Mouse (Mus musculus) heart, embryonic 11.5 days (tissue): Measurements from ENCODE around the gene Eif4e1b. TPM values are rescaled to one million over a fixed set of nuclear protein-coding genes. Genes with fewer than 3 reads are reported as not detected.

Experiments
- ATAC-seq: fragments of 200-750 bp; cut with Nextera tagmentation; replicated peaks from 2 replicates; pipeline ENCODE4 v1.8.0; 2017; ENCODE audit warnings: moderate library complexity; ENCODE audit not compliant: insufficient number of reproducible peaks, low FRiP score, low TSS enrichment
- H3K27ac ChIP-seq: fragments of 300-500 bp; sonication (generic); 2 replicates; pipeline ENCODE4 v1.5.1; 2014; ENCODE audit warnings: mild to moderate bottlenecking, low read depth, low read length
- H3K27me3 ChIP-seq: fragments of 300-500 bp; sonication (generic); 2 replicates; pipeline ENCODE4 v1.6.1; 2014; ENCODE audit warnings: mild to moderate bottlenecking, low read length, mixed read lengths; ENCODE audit not compliant: control insufficient read depth, insufficient read depth
- H3K36me3 ChIP-seq: fragments of 300-500 bp; sonication (generic); 2 replicates; pipeline ENCODE4 v1.6.1; 2014; ENCODE audit warnings: mild to moderate bottlenecking, low read length, moderate library complexity, mixed read lengths; ENCODE audit not compliant: control insufficient read depth, insufficient read depth
- H3K4me1 ChIP-seq: fragments of 300-500 bp; sonication (generic); 2 replicates; pipeline ENCODE4 v1.6.1; 2014; ENCODE audit warnings: low read length; ENCODE audit not compliant: control insufficient read depth, insufficient read depth
- H3K4me2 ChIP-seq: fragments of 300-500 bp; sonication (generic); 2 replicates; pipeline ENCODE4 v1.6.1; 2014; ENCODE audit warnings: mild to moderate bottlenecking, moderate library complexity
- H3K4me3 ChIP-seq: fragments of 300-500 bp; sonication (generic); 2 replicates; pipeline ENCODE4 v1.5.1; 2014; ENCODE audit warnings: low read depth, low read length
- H3K9ac ChIP-seq: fragments of 300-500 bp; sonication (generic); 2 replicates; pipeline ENCODE4 v1.6.1; 2014; ENCODE audit warnings: mild to moderate bottlenecking, low read depth, low read length, moderate library complexity
- H3K9me3 ChIP-seq: fragments of 300-500 bp; sonication (generic); replicated peaks from 2 replicates; pipeline ENCODE4 v1.6.1; 2016; ENCODE audit warnings: low read length; ENCODE audit not compliant: control insufficient read depth
- WGBS: fragments of 180-500 bp; shearing (Covaris S2); extraction: QIAGEN DNeasy Blood & Tissue Kit; methylation state at CpG from one replicate; pipeline ENCODE4 v1.1.7; 2014; ENCODE audit not compliant: insufficient replicate concordance; 5-methylcytosine and 5-hydroxymethylcytosine counted together
- polyA plus RNA-seq: library from polyadenylated mRNA; unstranded; fragments of >200 nt; fragmentation: Nextera tagmentation; extraction: Ambion mirVana; gene quantifications from 2 replicates; pipeline ENCODE4 v1.2.1, GENCODE M21; 2014

Eif4e1b gene
- polyA plus RNA-seq, 1 experiment from 2014 or later: not detected

DNA sequence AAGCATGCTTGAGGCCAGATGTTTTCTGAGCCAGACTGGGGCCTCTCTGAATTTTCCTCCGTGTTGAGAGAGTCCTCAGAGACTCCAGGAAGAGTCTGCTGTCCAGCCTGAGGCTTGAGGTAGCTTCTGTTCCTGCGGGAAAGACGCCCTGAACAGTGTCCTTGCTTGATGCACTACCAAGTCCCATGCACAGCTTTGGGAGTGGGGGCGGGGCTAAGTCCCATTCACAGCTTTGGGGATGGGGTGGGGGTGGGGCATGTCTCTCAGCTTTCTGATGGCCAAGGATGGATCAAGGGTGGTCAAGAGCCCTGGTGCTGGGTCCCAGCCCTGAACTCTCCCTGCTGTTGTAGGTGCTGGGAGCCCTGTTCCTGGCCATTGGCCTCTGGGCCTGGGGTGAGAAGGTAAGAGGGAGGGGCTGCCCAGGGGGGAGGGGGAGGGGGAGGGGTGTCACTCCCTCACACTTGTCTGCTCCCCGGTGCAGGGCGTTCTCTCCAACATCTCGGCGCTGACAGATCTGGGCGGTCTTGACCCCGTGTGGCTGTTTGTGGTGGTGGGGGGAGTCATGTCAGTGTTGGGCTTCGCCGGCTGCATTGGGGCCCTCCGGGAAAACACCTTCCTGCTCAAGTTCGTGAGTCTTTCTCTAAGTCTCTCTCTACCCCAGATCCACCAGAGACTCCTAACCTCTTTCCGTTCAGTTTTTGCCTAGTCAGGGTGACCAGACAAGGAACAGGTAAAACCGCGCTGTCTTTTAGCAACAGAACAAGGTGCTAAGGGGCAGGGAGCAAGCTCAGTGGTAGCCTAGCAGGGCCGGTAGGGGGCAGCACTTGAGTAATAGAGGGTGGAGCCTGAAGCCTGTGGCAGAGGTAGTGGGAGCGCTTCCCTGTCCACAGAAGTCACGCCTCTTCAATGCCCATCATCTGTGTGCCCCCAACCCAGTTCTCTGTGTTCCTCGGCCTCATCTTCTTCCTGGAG lies 8.7 kb downstream of the Eif4e1b start:
- no peak overlapping the region for H3K27ac ChIP-seq
- peaks cover 36% of the 10 kb centered on the region for H3K27me3 ChIP-seq
- WGBS: 12% methylated on average over 21 of the region's 21 CpGs
- H3K9ac ChIP-seq: no peak overlapping the region
- no peak overlapping the region for H3K4me3 ChIP-seq
- H3K36me3 ChIP-seq: no peaks in the 10 kb centered on the region
- no peak overlapping the region for H3K4me2 ChIP-seq
- no peak for ATAC-seq
- H3K9me3 ChIP-seq: no peaks in the 10 kb centered on the region
- peaks cover 8% of the 10 kb centered on the region; the same call in 1 of the 2 replicates for H3K4me1 ChIP-seq

DNA sequence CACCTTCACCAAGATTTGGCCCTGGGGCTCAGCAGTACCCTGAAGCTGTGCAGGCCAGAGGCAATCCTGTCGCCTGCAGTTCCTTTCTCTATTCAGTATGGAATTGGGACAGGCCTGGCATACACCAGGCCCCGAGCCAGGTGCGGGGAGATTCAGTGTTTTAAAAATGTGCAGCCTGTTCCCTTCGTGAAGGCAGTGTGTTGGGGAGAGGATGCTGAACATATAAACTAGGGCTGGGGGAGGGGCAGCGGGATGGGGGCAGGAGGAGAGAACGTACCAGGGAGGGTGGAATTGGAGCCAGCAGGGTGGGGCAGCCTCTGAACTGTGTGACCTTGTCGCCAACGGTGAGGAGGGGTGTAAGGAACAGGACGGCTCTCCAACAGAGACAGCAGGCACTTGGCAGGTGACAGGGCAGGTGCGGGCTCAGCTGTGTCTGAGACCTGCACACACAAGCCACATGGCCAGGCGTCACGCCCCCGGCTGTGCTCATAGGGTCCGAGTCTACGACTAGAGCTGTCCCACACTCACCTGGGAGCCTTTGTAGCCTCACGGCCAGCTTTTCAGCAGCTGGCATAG lies 10.3 kb downstream of the Eif4e1b start:
- H3K27me3 ChIP-seq: peaks cover 39% of the 10 kb centered on the region
- no peaks in the 10 kb centered on the region for H3K36me3 ChIP-seq
- H3K4me3 ChIP-seq: no peak overlapping the region
- no peak for ATAC-seq
- H3K9ac ChIP-seq: no peak overlapping the region
- no peak overlapping the region for H3K27ac ChIP-seq
- H3K4me2 ChIP-seq: no peak overlapping the region
- H3K4me1 ChIP-seq: peaks cover 8% of the 10 kb centered on the region; the same call in 1 of the 2 replicates
- 75% methylated on average over 16 of the region's 16 CpGs for WGBS
- H3K9me3 ChIP-seq: no peaks in the 10 kb centered on the region

DNA sequence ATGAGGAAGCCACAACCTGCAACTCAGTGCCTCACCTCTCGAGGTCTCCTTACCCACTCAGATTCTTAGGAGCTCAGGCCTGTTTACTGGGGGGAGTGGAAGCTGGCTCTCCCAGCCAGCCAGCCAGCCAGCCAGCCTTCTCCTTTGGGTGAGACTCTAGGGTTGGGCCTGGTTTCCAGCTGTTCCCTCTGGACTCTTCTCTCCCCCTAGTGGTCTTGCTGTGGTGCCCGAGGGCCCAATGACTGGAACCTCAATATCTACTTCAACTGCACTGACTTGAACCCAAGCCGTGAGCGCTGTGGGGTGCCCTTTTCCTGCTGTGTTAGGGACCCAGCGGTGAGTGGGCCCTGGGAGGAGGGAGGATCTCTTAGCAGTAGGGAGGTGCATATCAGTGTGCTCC lies 11.0 kb downstream of the Eif4e1b start:
- H3K27ac ChIP-seq: no peak overlapping the region
- no peaks in the 10 kb centered on the region for H3K36me3 ChIP-seq
- H3K9me3 ChIP-seq: no peaks in the 10 kb centered on the region
- ATAC-seq: no peak
- 43% methylated on average over 5 of the region's 5 CpGs for WGBS
- no peak overlapping the region for H3K4me3 ChIP-seq
- H3K27me3 ChIP-seq: peaks cover 39% of the 10 kb centered on the region
- H3K4me2 ChIP-seq: no peak overlapping the region
- H3K4me1 ChIP-seq: peaks cover 6% of the 10 kb centered on the region; the same call in 1 of the 2 replicates
- H3K9ac ChIP-seq: no peak overlapping the region

DNA sequence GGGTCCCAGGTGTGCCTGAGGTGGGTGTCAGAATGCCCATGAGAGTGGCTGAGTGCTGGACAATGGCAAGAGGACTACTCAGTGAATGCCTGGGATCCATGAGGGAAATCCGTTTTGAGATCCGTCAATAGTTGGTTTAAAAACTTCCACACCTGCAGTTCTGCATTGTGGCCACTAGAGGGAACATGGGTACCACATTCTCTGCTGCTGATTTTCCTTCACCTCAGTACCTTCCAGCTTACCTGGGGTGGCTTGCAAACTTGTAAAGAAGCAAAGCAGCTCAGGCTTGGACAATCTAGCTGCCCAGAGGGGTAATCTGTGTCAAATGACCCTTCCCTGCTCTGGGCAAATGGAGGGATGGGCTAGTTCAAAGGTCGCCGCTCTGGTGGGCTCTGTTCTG lies 13.6 kb downstream of the Eif4e1b start:
- no peaks in the 10 kb centered on the region for H3K36me3 ChIP-seq
- no peak for ATAC-seq
- no peak overlapping the region for H3K4me3 ChIP-seq
- H3K27me3 ChIP-seq: peaks cover 18% of the 10 kb centered on the region
- no peak overlapping the region for H3K9ac ChIP-seq
- 35% methylated on average over 4 of the region's 4 CpGs for WGBS
- H3K4me1 ChIP-seq: 0 out of 2 replicates have a peak, but pooled peaks cover 3% of the 10 kb centered on the region
- no peak overlapping the region for H3K4me2 ChIP-seq
- H3K27ac ChIP-seq: no peak overlapping the region
- no peaks in the 10 kb centered on the region for H3K9me3 ChIP-seq

DNA sequence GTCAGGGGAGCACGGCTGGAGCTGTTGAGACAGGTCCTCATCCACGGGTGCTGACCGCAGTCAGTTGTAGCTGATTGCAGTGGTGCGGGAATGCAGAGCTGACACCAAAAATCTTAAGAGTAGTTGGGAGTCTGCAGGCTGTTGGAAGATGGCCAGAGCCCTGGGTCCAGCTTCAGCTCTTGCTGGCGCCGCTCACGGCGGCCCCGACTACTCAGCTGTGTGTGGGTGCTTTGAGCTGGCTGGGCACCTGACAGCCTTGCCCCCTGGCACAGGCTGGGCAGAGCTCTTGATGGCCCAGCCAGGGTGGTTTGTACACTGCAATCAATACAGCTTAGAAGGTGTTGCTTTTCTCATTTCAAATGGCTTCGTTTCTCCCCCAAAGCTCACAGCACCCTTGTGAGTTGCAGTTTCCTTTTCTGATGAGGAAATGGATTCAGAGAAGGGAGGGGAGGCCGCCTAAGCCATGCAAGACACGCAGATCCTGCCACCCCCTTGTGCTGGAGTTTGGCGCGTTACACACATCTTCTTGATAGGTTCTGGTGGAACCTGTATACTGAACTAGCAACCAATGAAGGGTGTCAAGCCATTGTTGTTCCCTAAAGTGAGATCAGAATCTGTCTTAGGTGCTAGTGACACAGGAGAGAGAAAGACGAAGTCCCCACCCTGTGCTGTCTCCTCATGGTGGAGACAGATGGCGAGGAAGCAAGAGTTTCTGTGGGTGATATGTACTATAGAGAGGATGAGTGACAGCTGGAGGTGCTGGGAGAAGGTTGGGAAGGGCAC lies 14.3 kb downstream of the Eif4e1b start:
- 75% methylated on average over 16 of the region's 16 CpGs for WGBS

DNA sequence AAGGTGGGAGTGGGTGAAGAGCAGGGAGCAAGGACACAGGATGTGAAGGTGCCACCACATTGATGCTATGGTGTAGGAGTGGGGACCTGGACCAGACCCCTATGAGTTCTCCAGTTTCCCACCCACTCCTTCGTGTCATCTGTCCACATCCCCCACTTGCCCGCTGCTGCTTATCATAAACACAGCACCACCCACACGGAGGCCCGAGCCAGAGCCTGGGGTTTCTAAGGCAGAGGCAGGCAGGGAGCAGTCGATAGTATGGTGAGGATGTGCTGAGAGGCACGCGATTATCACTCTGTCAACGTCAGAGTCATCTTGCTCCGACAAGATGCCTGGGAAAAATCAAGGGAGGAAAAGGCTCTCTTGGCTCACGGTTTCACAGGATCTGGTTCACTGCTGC lies 14.9 kb downstream of the Eif4e1b start:
- 60% methylated on average over 10 of the region's 10 CpGs for WGBS
- Histone ChIP-seq H3K4me1 (no peaks in the 10 kb centered on the region), H3K4me3 (no peak overlapping the region), H3K9me3 (no peaks in the 10 kb centered on the region), H3K27me3 (peaks cover 17% of the 10 kb centered on the region), H3K9ac (0 out of 2 replicates have a peak overlapping the region, but pooled peaks have one; percentile 12), H3K36me3 (no peaks in the 10 kb centered on the region), H3K27ac (no peak overlapping the region), H3K4me2 (no peak overlapping the region)
- ATAC-seq: no peak

More for the DNA sequence above, 14.3 kb downstream of the Eif4e1b start:
- H3K9me3 ChIP-seq: no peaks in the 10 kb centered on the region
- H3K4me1 ChIP-seq: no peaks in the 10 kb centered on the region
- no peak overlapping the region for H3K27ac ChIP-seq
- H3K9ac ChIP-seq: no peak overlapping the region
- no peak for ATAC-seq
- H3K27me3 ChIP-seq: peaks cover 17% of the 10 kb centered on the region
- H3K4me3 ChIP-seq: no peak overlapping the region
- H3K4me2 ChIP-seq: no peak overlapping the region
- H3K36me3 ChIP-seq: no peaks in the 10 kb centered on the region

DNA sequence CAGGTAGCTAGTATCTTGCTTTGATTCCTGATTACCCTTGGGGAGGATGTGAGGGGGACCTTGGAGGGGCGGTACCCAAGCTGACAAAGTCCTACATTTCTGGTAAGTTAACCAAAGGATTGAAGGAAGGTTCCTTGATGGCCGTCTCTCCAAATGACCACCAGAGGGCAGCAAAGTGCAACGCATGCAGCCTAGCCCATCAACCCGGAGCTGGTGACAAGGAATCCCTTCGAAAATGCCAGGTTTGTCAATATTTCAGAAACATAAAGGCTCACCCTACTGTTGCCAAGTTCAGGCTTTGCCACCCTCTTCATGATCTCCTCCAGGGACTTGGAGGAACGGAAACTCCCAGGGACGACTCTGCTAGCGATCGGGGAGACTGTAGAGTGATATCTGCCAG lies 15.9 kb downstream of the Eif4e1b start:
- H3K27ac ChIP-seq: no peak overlapping the region
- H3K4me3 ChIP-seq: 0 out of 2 replicates have a peak overlapping the region, but pooled peaks have one; percentile 2
- ATAC-seq: no peak
- no peak overlapping the region for H3K9ac ChIP-seq
- H3K4me1 ChIP-seq: no peaks in the 10 kb centered on the region
- no peaks in the 10 kb centered on the region for H3K36me3 ChIP-seq
- H3K27me3 ChIP-seq: peaks cover 15% of the 10 kb centered on the region
- peak overlapping the region; percentile 46 for H3K4me2 ChIP-seq
- WGBS: 14% methylated on average over 9 of the region's 9 CpGs
- H3K9me3 ChIP-seq: no peaks in the 10 kb centered on the region

DNA sequence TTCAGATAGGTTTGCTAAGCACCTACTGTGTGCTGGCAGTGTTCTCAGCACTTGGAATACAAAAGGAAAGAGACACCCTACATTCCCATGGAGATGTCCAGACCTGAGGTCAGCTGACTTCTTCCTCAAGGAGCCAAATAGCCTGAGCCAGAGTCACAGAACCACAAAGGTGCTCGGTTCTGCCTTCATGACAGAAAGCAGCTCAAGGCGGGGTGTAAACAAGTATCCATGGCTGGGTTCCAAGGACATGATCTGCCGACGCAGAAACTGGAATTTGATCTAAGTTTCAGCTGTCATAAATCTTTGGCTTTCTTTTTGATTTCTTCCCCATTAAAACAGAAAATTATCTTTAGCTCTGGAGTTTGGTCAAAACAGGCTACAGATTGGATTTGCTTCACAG lies 16.4 kb downstream of the Eif4e1b start:
- Histone ChIP-seq H3K27ac (no peak overlapping the region), H3K9me3 (no peaks in the 10 kb centered on the region), H3K27me3 (peaks cover 19% of the 10 kb centered on the region), H3K36me3 (no peaks in the 10 kb centered on the region), H3K4me1 (no peaks in the 10 kb centered on the region), H3K4me3 (no peak overlapping the region), H3K9ac (no peak overlapping the region), H3K4me2 (no peak overlapping the region)
- no peak for ATAC-seq
- WGBS: 74% methylated on average over 4 of the region's 4 CpGs
